Mouse (Mus musculus): Measurements from ENCODE around the gene Zfp958.
"Not testable (repeated sequence)": the region's sequence is repeated elsewhere in the genome, so short reads cannot be mapped to it uniquely, and the experiment has no call there.

Gene Zfp958

GRCm38 (mm10) chr8:4612932-4613853, at the start of gene Zfp958:
Gene Zfp958 (plus strand): TSS chr8:4613167.
- in situ Hi-C loops (cut with MseI, MboI): no loop called here

GRCm38 (mm10) chr8:4581986-4582385, 31.0 kb upstream of the Zfp958 start:
- in situ Hi-C loops (cut with MseI, MboI): no loop called here

GRCm38 (mm10) chr8:4582754-4583178, 30.2 kb upstream of the Zfp958 start:
- in situ Hi-C loops (cut with MseI, MboI): no loop called here

GRCm38 (mm10) chr8:4584660-4585059, 28.3 kb upstream of the Zfp958 start:
- in situ Hi-C loops (cut with MseI, MboI): loop anchor here (5.0 kb wide), 1 partner anchor 172 kb away; no protein-coding TSS in a partner anchor

GRCm38 (mm10) chr8:4586356-4586755, 26.6 kb upstream of the Zfp958 start:
- in situ Hi-C loops (cut with MseI, MboI): loop anchor here (5.0 kb wide), 1 partner anchor 174 kb away; no protein-coding TSS in a partner anchor

- in situ Hi-C loops (cut with MseI, MboI): loop anchor here (5.0 kb wide), 1 partner anchor 176 kb away; no protein-coding TSS in a partner anchor
These were observed 24.6 kb upstream of the Zfp958 start for GRCm38 (mm10) chr8:4588165-4589000.

- in situ Hi-C loops (cut with MseI, MboI): no loop called here
These were observed 4.1 kb upstream of the Zfp958 start for GRCm38 (mm10) chr8:4608896-4609295.

- in situ Hi-C loops (cut with MseI, MboI): not testable (repeated sequence)
These were observed 1.3 kb upstream of the Zfp958 start for GRCm38 (mm10) chr8:4611626-4612175.

GRCm38 (mm10) chr8:4627349-4627748, 14.4 kb downstream of the Zfp958 start:
- in situ Hi-C loops (cut with MseI, MboI): no loop called here

- in situ Hi-C loops (cut with MseI, MboI): no loop called here
These were observed 24.1 kb downstream of the Zfp958 start for GRCm38 (mm10) chr8:4637071-4637470.

GRCm38 (mm10) chr8:4642974-4643373, 30.0 kb downstream of the Zfp958 start:
- in situ Hi-C loops (cut with MseI, MboI): not testable (repeated sequence)

- in situ Hi-C loops (cut with MseI, MboI): no loop called here
These were observed 43.6 kb downstream of the Zfp958 start for GRCm38 (mm10) chr8:4656536-4656935.

GRCm38 (mm10) chr8:4675191-4676003, 62.4 kb downstream of the Zfp958 start:
- in situ Hi-C loops (cut with MseI, MboI): no loop called here

GRCm38 (mm10) chr8:4676586-4676985, 63.6 kb downstream of the Zfp958 start:
- in situ Hi-C loops (cut with MseI, MboI): no loop called here

- in situ Hi-C loops (cut with MseI, MboI): no loop called here
These were observed 64.6 kb downstream of the Zfp958 start for GRCm38 (mm10) chr8:4677265-4678217.

- in situ Hi-C loops (cut with MseI, MboI): no loop called here
These were observed 65.4 kb downstream of the Zfp958 start for GRCm38 (mm10) chr8:4678218-4678907.

- in situ Hi-C loops (cut with MseI, MboI): no loop called here
These were observed 66.1 kb downstream of the Zfp958 start for GRCm38 (mm10) chr8:4678908-4679545.

GRCm38 (mm10) chr8:4679796-4680195, 66.8 kb downstream of the Zfp958 start:
- in situ Hi-C loops (cut with MseI, MboI): no loop called here
